Mouse (Mus musculus) common myeloid progenitor, adult 5-6 weeks (primary cell): ENCODE measurements at regions not wholly inside any gene's neighbourhood (a gene's known extent, or its start where the extent isn't known, plus 50 kb on each side); places are given as distances from the start of the nearest gene placed in this dataset.

ENCODE experiments used
- ATAC-seq: replicated peaks from 2 replicates; pipeline ENCODE4 v1.8.0; 2016; ENCODE audit warnings: low read depth, mild to moderate bottlenecking, moderate TSS enrichment, inconsistent platforms; ENCODE audit not compliant: poor library complexity, severe bottlenecking

DNA sequence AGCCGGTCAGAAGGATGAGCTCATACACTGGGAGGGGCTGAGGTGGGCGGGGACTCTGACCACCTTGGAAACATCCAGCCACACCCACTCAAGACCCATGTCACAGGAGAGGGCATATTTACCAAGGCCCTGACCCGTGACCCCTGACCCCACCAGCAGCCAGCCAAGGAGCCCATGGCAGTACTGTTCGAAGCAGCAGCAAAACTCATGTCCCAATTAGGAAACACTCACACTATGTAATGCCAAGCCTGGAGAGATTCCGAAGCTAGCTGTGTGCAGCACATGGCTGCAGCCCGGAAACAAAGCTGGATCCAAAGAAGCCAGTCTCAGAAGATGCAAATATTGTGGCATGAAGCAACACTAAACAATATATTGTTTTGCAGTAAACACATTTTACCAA is 256.8 kb downstream of the Mroh4 start:
- ATAC-seq, result no peak

DNA sequence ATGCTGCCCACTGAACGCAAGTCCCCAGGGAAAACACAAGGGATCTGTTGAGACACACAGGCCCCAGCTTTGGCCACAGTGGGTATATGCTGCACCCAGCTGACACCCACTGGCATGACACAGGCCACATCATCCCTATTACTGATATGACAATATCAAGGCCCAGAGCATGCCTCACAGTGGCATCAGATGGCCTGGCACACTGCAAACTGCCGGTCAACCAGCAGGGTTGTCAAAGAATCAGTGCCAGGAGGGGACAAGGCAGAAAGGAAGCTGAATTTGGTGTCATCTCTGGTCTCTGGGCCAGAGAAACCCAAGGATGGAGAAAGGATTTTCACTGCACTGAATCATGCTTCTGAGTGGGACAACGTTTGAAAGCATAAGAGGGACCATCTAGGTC is 266.7 kb downstream of the Mroh4 start:
- no peak for ATAC-seq

DNA sequence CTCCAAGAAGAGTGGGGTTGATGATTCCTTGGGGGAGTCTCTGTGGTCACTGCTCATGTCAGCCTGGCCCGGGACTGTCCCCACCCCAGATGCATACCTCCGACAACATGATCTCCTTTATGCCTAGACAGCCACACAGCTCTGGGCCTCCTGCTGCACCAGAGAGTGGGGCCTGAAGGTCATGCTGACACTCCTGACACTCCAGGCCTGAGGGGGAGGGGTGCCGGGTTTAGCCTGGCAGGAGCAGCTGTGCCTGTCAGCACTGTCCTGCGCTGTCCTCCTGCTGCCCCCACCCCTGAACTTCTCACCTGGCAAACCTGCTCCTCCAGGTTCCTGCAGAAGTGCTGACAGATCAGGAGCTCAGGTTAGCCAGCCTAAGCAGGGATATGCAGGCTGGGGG is 288.2 kb downstream of the Mroh4 start:
- no peak for ATAC-seq

DNA sequence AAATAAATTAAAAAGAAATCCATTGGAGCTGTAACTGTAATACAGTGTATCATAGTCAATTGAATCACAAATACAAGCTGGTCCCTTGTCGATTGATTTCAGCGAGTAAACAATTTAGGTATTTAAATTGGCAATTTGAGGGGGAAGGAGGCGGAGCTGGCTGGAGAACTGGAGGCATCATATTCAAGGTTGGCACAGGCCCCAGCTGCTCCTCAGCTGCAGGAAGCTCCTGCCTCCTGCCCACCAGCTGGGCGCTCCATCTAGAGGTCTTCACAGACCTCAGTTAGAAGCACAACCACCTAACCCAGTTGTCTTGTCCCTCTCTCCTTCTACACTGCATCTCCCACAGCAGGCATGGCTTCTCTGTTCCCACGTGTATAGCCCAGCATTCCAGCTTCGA is 292.6 kb downstream of the Mroh4 start:
- ATAC-seq, result no peak

DNA sequence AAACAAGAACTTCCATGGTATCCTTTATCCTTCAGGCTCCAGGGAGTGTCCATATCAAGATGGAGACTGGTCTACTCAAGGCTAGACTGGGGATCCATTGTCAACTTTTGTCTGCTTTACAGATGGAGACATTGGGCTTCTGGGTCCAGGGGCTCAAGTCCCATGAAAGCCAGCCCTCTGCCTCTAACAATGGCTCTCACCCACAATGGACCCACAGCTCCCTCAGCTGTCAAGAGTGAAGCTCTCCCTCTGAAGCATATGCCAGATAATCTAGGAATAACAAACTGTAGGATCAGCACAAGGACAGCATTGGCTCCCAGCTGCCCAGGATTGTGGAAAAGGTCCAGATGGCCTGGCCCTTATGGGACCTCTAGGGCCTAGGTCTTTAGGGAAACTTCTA is 302.3 kb downstream of the Mroh4 start:
- no peak for ATAC-seq

DNA sequence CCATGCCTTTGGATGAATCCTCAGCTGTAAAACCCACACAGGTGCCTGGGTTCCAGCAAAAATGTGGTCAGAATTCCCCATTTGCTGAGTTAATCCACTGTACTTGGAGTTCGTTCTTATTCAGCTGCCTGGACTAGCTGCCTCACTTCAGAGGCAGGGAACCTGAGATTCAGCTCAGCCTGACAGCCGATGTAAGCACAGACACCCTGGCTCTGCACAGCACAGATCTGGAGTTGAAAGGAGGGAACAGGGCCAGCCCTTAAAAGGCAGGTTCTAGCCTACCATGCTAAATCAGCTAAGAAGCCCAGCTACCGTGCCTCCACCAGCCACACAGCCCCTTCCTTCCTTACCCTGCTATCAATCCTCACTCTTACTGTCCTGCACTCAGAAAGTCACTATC is 306.0 kb downstream of the Mroh4 start:
- no peak for ATAC-seq

DNA sequence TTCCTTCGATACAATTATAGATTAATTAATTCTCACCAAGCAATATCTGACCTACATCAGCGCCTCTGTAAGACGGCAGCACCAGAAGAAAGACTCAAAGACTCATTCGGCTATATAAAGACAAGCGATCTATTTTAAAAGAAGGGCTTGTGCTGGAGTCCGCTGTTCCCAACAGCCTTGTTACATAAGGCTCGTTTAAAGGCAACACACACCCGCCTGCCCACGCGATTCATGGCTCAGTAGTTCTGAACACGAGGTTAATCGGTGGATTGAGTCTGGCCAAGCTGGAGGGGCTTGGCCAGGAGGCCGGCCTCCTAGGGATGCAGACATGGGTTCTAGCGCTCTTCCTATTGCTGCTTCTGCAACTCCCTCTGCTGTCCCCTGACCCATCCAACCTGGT is 306.9 kb downstream of the Mroh4 start:
- ATAC-seq, result no peak

DNA sequence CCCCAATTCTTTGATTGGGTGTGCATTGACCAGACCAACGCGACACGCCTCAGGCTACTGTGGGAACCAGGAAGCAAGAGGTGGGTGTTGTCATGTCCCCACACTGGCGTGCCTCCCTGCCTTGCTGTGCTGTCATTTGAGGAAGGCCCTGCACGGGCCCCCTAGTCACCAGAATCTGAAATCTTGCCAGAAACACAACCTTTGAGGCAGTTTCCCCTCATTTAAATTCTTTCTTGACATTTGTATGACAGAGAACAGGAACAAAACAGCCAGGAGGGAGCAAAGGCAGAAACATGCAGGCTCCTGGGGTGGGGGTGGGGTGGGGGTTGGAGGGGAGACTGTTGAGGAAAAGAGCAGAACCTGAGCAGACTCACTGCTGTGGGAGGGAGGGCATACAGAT is 309.5 kb downstream of the Mroh4 start:
- no peak for ATAC-seq

DNA sequence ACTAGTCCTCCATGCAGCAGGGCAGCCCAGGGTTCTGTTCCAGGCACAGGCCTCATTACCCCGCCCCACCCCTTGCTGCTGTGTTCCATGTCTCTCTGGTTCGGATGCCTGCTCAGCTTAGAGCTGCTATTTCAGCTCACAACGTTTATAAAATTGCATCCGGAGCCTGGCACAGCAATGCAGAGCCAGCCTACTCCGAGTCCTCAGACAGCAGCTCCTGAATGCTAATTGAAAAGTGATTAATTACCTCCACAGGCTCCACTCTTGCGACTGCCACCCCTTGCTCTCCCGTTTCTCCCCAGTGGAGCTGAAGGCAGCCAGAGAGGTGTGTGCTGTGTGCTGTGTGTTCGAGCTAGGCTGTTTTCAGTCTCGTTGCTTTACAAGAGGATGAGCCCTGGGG is 310.6 kb downstream of the Mroh4 start:
- no peak for ATAC-seq

DNA sequence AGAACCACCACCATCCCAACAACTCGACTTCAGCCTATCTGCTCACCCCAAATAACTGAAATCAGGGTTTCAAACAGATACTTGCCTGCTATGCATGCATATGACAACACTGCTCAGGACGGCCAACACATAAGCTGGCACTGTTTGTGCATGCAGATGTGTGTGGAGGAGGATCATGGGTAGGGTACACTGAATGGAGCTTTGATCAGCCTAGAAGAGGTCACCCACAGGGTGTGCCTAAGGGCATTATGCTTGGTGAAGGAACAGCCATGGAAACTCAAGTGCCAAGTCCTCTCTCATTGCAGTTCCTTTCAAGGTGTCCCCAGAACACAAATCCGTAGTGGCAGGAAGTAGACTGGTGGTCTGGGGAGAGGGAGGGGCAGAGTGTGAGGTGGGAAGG is 316.7 kb downstream of the Mroh4 start:
- no peak for ATAC-seq

DNA sequence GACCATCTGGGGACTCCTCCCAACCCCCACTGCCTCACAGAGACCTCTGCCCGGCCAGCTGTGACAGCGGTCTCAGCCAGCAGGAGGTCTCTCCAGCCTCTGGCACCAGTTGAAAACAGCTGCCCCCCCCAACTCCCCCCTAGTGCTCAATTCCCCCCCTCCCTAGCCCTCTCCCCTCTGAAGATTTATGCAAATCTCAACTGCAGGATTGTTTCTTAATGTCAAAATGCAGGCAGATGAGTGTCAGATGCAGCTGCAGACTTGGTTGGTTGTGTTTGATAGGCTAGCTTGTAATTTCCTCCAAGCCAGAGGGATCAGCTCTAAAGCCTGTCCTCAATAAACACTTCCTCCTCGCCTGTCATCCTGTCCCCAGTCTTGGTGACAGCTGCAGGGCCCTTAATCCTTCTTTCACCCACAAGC is 317.7 kb downstream of the Mroh4 start:
- ATAC-seq, result no peak

DNA sequence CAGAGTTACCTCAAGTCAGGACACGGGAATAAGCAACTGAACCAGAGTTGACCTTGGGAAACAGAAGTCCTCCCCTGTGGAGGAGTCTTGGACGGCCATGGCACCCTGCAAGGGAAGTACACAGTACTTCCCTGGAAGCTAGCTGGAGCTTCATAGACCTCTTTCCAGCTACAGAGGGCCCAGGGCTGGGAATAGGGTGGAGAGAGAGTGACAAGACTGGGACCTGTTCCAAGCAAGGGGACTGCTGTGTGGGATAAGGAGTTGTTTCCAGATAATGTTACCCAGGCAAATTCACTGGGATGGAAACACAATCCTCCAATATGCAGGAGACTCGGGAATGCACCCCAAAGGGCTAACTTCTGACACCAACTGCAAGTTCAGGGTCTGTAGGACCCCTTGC is 325.1 kb downstream of the Mroh4 start:
- ATAC-seq, result no peak

DNA sequence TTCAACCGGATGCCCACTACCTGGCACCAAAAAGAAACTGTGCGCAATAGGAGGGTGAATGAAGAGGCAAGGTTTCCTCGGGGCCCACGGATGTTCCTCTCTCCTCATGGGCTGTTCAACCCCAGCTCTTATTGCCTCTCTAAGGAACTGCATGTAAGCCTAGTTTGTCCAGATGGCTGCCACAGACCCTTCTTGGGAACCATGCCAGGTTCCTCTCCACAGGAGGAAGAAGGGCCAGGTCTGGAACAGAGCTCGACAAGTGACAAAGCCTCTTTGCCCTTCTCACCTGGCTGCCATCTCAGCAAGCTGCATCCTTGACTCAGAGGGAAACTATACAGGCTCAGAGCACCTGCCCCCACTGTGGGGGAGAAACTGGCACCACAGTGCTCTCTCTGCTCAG is 329.6 kb downstream of the Mroh4 start:
- ATAC-seq, result no peak

DNA sequence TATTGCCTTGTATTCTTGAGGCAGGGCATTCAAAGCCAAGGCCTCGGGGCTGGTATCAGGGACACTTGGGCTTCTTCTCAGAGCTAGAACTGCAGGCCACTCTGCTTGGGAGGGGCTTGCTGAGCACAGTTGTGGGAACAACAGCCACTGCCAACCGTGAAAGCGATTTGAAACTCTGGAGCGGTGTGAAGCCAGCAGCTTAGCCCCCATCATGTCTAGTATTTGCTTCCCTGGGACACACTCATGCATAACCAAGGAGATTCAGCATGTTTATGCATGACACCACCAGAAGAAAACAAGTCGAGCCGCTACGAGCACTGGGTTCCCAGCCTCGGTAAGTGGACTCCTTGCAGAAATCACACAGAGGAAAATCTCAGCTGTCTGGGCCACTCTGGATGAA is 339.9 kb downstream of the Mroh4 start:
- ATAC-seq, result no peak

DNA sequence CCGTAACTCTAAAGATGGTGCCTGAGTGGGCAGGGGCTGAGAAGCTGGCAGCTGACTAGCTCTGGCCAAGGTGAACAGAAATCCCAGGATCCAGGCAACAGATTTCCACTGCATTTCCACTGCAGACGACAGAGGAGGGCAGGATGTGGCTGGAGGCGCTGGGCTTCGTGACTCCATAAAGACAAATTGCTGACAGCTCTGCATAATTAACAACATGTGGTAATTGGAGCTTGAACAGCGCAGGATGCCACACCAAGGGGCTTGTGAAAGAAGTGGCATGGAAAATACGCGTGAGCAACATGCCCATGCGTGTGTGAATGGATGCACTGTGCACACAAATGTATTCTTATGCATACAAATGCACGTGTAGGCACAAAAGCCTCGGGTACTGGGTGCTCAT is 341.5 kb downstream of the Mroh4 start:
- no peak for ATAC-seq

DNA sequence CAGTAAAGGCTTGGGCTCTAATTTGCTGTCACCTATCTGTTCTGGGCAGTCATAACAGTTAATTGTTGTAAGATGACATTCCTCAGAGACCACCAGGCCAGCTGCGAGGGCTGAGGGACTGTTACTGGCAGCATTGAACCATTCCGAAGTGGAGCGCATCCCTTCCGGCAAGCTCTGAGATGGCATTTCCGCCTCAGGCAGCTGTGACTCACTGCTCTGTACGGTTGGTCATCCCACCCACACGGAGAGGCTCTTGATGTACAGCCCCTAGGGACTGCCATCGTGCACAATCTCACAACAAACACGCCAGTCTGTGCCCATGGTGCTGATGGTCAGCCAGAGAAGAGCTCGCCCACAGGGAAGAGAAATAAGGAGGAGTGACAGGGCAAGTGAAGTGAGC is 342.0 kb downstream of the Mroh4 start:
- ATAC-seq, result no peak

DNA sequence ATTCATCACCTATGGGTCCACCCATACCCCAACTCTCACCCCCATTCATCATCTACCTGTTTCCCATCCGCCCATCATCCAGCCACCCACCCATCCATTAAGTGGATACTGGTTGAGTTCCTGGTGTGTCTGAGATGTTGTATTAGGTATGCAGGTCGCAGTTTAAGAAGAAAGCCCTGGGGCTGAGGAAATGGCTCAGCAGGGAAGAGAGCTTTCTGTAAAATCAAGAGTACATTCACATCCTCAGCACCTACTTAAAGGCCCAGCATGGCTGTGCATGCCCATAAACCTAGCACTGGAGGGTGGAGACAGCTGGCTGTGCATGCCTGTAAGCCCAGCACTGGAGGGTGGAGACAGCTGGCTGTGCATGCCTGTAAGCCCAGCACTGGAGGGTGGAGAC is 348.7 kb downstream of the Mroh4 start:
- ATAC-seq, result no peak

DNA sequence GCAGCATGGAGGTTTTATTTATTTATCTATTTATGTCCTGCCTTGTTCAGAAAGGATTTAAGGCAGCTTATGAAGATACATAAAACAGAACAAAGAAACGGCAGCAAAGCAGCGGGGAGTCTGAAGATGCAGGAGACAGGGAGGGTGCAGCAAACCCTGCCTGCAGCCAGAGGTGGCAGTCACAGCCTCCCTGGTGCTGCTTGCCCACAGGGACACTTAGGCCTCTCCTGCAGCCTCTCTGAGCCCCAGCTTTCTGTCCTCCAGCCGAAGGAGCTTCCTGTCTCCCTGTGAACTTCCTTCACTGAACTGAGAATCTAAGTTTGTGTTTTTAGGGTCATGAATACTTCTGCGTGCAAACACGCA is 353.0 kb downstream of the Mroh4 start:
- no peak for ATAC-seq

DNA sequence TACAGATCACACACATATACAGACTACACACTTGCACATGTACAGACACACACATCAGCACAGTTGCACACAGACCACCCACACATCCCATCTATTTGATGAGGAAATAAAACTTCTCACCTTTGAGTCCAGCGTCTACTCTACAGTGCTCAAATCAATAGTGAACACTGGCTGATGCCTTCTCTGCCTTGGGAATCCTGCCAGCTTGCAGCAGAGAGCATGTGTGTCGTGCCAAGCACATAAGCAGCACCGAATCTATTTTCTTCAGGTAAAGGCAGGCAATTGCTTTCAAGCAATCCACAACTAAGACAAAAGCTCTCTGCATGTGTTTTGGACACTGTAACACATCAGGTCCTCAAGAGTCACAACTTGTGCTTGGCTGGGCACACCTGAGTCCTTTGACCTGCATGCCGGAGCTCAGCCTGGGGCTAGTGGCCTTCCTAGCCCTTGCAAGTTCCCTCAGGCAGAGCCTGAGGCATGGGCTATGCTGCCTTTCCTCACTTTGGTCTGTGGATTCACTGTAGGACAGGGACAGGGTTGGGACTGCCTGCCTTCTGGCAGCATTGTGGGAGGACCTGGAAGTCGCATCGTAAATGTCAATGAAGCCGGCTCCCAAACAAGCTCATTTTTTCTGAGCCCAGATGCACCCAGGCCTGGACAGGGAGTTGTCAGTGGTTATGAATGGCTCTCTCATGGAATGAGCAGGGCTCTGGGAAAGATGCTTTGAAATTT is 353.5 kb downstream of the Mroh4 start:
- no peak for ATAC-seq

DNA sequence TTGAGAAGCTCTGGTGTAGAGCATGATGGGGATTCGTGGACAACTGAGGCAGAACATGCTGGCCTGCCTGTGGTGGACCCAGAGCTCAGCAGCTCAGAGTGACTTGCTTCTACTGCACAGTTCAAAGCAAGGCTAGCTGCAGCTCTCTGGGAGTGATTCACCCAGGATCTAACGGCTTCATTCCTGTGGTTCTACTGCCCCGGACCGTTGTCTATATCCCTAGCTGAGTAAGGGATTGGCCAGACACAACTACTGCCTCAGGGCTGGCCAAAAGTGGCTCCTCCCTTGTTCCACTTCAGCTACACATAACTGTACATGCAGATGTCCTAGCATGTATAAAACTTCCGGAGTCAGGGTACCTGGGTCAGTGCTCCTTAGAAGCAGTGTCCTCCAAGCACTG is 361.7 kb downstream of the Mroh4 start:
- ATAC-seq, result no peak

DNA sequence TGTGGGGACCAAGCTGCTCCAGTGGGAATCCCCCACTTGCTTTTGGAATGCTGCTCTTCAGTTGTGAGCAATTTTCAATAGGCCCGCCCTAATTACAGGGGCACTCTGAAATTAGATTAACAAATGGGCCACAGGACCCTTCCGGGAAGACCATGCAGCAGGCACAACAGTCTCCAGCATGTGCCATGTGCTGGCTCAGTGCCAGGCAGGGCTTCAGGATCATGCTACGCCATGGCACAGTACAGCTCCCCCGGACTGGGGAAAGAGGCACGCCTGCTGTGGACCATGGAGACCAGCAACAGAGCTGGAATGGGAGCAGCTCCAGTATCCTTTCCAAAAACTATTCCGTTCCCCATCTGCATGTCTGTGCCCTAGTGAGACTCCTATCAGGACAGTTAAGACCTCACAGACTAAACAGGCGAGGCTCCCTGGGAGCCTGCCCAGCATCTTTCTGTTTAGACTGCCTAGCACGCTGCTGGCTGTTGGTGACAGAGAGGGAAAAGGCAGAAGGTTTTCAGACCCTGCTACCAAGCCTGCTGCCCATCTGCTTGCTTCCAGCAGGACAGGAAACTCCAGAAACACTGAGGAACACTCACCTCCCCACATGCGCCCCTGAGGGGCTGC is 373.5 kb downstream of the Mroh4 start:
- no peak for ATAC-seq

DNA sequence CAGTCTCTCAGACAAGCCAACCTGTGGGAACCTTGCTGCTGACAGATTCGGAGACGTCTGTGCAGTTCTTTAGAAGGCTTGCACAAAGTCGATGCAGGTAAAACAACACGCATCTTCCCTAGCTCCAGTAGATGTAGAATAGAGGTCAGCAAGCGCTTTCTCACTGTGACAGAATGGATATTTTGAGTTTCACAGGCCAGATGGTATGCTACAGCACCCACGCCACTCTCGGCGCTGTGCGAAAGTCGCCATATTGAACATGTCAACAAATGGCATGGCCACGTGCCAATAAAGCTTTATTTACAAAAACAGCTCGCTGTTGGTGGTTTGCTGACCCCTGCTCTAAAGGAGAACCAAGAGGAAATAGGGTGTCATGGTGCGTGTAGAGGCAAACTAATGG is 377.5 kb downstream of the Mroh4 start:
- ATAC-seq, result no peak
